Mouse (Mus musculus) c-Kit-negative CD71-positive TER-119-positive erythroid progenitor cells, embryonic 14.5 days (primary cell): ENCODE measurements around the gene Gprc5b.

ENCODE experiments used
- DNase-seq: peaks from one replicate; pipeline ENCODE4 v3.0.0-alpha.2; 2013; ENCODE audit warnings: low read depth, low spot score

Gene Gprc5b

DNA sequence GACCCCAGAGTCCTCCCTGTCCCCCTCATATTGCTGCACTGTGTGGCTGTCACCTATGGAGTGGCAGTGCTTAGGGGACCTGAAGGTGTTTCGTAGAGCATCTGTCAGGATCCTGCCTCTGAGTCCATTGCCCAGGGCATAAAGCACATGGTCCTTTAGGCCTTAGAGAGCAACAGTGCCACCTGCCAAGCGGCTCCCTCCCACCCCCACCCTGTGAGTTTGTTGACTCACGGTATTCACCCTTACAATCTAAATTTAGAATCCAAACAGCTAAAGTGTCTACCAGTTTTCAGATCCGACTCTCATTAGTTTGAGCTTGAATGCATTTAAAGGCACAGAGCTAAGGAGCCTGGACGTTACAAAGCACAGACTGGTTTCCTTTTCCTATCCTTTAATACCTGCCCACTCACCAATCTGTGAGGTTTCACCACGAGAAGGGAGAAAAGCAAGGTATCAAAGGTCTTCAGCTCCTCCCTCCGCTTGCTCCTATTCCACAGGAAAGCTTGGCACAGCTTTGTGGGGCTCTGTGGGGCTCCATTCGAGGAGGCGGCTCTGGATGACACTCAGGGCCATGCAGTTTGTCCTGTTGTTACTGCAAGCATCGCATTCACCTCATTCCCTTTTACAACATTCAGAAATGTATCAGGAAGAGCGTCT is 41.3 kb downstream of the Gprc5b start:
- no peak for DNase-seq

DNA sequence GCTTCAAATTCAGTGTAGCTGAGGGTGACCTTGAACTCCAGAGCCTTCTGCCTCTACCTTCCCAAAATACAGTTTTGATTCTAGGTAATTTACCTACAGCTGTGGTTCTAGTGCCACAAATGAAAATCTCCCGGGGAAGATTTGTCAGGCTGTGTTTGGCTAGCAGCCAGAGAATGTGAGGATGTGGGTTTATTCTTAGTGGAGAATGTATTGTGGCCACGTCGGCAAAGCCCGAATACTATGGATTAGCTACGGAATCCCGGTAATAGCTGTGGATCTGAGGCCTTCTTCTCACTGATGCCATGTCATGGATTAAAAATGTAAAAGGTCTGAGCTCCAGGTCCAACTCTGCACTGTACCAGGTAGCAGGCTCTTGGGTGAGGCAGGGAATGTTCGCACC is 45.3 kb downstream of the Gprc5b start:
- no peak for DNase-seq

DNA sequence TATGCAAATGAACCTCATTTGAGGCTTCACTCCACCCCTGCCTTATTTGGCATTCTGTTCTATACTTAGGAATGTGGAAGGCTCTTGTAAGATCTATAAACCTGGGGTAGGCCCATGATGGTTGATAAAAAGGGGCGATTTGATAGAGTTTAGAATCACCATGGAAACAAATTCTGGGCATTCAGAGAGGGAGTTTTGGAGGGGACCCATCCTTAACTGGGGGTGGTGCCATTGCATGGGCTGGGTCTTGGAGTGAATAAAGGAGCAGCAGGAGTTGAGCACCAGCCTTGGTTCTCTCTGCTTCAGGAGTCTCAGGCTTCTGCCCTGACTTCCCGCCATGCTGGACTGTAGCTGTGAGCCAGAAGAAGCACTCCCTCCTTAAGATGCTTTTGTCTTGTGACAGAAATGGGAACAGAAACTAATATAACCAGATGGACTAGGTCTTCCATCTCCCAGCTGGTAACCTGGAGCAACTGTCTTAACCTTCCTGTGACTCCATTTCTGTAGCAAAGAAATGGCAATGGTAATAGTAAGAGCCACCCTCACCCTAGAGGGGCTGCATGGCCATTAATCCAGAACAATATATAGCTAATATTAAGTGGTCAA is 46.2 kb downstream of the Gprc5b start:
- no peak for DNase-seq

- no peak for DNase-seq
Observed at GRCm38 (mm10) chr7:118947241-118947640, 47.8 kb downstream of the Gprc5b start.

- no peak for DNase-seq
Observed at GRCm38 (mm10) chr7:118944884-118945283, 50.1 kb downstream of the Gprc5b start.

GRCm38 (mm10) chr7:118943170-118943569 is 51.8 kb downstream of the Gprc5b start:
- DNase-seq, result no peak

DNA sequence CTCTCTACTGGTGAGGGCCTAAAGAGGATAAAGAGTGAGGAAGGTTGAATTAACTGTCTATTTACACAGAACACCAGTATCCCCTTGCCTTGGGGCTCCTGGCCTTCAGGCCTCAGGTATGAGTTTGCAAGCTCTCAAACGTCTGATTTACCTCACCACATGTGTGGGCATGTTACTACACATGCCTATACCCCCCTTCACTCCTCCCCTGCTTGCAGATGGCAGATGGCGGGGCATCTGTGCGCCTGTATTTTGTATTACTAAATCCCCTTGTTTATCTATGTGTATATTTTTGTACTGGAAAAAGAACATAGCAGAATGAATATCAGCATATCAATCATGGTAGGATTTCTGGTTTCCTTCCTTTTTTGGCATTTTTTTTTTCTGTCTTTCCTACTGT is 52.7 kb downstream of the Gprc5b start:
- no peak for DNase-seq

DNA sequence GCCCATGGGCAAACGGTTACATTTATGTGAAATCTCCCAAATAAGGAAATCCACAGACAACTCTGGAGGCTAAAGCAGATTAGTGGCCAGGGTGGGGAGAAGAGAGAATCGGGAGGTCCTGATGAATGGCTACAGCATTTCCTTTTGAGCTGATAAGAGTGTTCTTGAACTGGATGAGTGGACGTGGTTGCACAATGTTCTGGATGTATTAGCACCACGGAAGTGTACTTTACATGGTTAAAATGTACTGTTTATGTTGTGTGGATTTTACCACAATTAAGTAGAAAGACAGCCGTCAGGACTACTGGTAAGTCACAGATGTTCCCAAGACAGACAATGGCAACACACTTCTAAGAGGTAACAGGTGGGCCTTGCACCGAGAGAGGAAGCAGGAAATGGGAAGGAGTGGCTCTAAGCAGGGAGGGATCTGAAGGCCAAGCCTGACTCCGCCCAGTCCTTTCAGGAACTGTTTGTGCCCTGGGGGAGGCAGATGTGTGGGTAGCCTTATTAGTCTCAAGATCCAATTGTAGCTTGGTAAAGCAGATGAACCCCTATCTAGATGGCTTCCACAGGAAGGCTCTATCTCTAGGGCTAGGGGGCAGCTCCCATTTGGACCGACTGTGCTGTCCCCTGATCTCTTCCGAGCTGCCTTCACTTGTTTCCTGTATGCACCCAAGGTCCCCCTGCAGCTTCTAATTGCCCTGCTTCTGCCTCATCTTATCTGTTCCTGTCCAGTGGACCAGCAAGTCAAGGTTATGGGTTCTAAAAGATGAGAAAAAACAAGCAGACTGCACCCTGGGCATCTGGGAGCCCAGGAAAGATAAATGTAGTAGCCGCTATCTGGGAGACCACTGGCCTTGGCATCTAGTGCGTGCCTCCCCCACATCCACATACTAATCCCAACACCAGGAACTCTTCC is 57.3 kb downstream of the Gprc5b start:
- no peak for DNase-seq

DNA sequence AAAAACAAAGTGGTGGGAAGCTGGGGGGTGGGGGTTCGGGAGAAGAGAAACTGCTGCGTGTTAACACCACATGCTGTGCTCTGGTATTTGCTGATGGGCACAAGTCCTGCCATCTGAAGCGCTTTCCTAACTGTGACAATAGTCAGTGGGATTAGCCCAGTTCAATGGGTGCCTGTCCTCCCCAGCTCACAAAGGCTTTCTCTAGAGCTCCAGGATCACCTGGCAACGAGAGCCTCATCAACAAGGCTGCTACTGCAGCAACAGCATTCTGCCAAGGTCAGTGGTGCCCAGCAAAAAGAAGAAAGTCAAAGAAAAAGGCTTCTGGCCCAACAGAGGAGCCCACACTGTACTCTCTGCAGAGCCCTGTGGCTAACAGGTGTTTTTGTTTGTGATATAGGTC is 58.2 kb downstream of the Gprc5b start:
- DNase-seq, result no peak

DNA sequence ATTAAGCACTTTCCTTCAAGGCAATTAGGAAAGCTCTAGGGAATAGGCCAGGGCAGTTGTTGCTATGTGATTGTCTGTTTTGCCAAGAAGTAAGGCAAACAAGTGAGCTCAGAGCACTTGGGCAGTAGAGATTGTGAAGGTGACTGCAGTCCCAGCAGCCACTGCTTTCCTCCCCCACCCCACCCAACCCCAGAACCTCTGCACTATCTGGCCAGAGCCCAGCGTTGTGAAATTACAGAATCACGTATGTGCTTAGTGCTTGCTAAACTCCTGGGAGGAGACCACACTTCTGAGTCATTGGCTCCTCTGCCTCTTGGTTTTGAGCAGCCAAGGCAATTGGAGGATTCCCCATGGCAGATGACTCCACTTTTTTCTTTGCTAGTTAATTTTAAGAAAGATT is 59.7 kb downstream of the Gprc5b start:
- DNase-seq, result no peak

- DNase-seq, result no peak
Observed at GRCm38 (mm10) chr7:118931502-118932395, 63.3 kb downstream of the Gprc5b start.

GRCm38 (mm10) chr7:118929601-118930311 is 65.3 kb downstream of the Gprc5b start:
- DNase-seq, result no peak

- no peak for DNase-seq
Observed at GRCm38 (mm10) chr7:118928916-118929315, 66.1 kb downstream of the Gprc5b start.

- DNase-seq, result no peak
Observed at GRCm38 (mm10) chr7:118928316-118928715, 66.7 kb downstream of the Gprc5b start.

- no peak for DNase-seq
Observed at GRCm38 (mm10) chr7:118927279-118927678, 67.7 kb downstream of the Gprc5b start.

GRCm38 (mm10) chr7:118926516-118927260 is 68.3 kb downstream of the Gprc5b start:
- DNase-seq, result no peak

- no peak for DNase-seq
Observed at GRCm38 (mm10) chr7:118925547-118925946, 69.5 kb downstream of the Gprc5b start.

DNA sequence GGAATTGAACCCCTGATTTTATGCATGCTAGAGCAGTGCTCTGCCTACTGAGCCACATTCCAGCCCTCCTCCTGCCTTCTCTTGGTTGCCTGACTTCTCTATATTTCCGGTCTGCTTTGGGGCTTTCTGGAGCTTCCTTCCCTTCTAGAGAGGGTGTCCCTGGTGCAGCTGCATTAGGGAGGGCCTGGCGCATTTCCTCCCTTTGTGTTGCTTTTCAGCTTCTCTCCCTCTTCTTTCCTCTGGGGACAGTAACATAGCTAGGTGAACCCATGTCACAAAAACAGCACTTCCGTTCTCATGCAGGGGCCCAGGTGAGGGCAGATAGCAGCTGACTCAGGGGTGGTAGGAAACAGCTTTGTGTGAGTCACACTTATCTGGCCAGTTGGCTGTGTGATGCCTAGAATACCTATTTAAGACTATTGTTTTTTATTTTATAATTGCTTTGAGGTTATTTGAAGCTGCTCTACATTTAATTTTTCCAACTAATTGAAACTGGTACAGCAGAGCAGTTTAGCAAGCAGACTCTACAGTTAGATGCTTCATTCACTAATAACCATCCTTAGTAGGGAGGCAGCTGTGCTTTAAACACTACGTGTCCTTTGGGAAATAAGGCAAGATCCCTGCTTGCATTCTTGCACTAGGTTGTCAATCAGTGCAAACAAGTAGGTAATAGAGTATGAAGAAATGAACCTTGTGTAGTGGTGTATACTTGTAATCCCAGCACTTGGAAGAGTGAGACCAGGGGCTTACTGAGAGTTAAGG is 72.4 kb downstream of the Gprc5b start:
- no peak for DNase-seq
